Mouse (Mus musculus): Measurements from ENCODE around the gene Pdss2. TPM values are rescaled to one million over a fixed set of nuclear protein-coding genes. Genes with fewer than 3 reads are reported as not detected.
A peak's percentile ranks its signal among the peaks of the same experiment; 100 is the strongest.

The Pdss2 gene
- total RNA-seq, 1 experiment from 2014 or later = 6.2 TPM

GRCm38 (mm10) chr10:43462821-43463220 is 241.5 kb downstream of the Pdss2 start:
- no peak for ATAC-seq (replicated peaks; ENCODE audit: insufficient number of reproducible peaks, low FRiP score, low TSS enrichment, poor library complexity, severe bottlenecking)

- no peak for ATAC-seq (replicated peaks; ENCODE audit: insufficient number of reproducible peaks, low FRiP score, low TSS enrichment, poor library complexity, severe bottlenecking)
Observed at GRCm38 (mm10) chr10:43463227-43463626, 241.9 kb downstream of the Pdss2 start.

GRCm38 (mm10) chr10:43466223-43466622 is 244.9 kb downstream of the Pdss2 start:
- ATAC-seq (replicated peaks; ENCODE audit: insufficient number of reproducible peaks, low FRiP score, low TSS enrichment, poor library complexity, severe bottlenecking) = no peak

GRCm38 (mm10) chr10:43467659-43468058 is 246.4 kb downstream of the Pdss2 start:
- no peak for ATAC-seq (replicated peaks; ENCODE audit: insufficient number of reproducible peaks, low FRiP score, low TSS enrichment, poor library complexity, severe bottlenecking)

- ATAC-seq (replicated peaks; ENCODE audit: insufficient number of reproducible peaks, low FRiP score, low TSS enrichment, poor library complexity, severe bottlenecking) = no peak
Observed at GRCm38 (mm10) chr10:43468293-43468692, 247.0 kb downstream of the Pdss2 start.

- ATAC-seq (replicated peaks; ENCODE audit: insufficient number of reproducible peaks, low FRiP score, low TSS enrichment, poor library complexity, severe bottlenecking) = no peak
Observed at GRCm38 (mm10) chr10:43475376-43475775, 254.1 kb downstream of the Pdss2 start.

GRCm38 (mm10) chr10:43477459-43477858 is 256.2 kb downstream of the Pdss2 start:
- no peak for ATAC-seq (replicated peaks; ENCODE audit: insufficient number of reproducible peaks, low FRiP score, low TSS enrichment, poor library complexity, severe bottlenecking)

- 0 out of 2 replicates have a peak, but pooled peaks have one; percentile 46 for ATAC-seq (replicated peaks; ENCODE audit: insufficient number of reproducible peaks, low FRiP score, low TSS enrichment, poor library complexity, severe bottlenecking)
Observed at GRCm38 (mm10) chr10:43477865-43478681, 256.8 kb downstream of the Pdss2 start.

GRCm38 (mm10) chr10:43478751-43479435 is 257.6 kb downstream of the Pdss2 start, which contains the start of gene Bend3:
TSS of gene Bend3 (plus strand) at chr10:43478831.
- no peak for ATAC-seq (replicated peaks; ENCODE audit: insufficient number of reproducible peaks, low FRiP score, low TSS enrichment, poor library complexity, severe bottlenecking)

- ATAC-seq (replicated peaks; ENCODE audit: insufficient number of reproducible peaks, low FRiP score, low TSS enrichment, poor library complexity, severe bottlenecking) = peak; percentile 74
Observed at GRCm38 (mm10) chr10:43479436-43480157, 258.3 kb downstream of the Pdss2 start.

- ATAC-seq (replicated peaks; ENCODE audit: insufficient number of reproducible peaks, low FRiP score, low TSS enrichment, poor library complexity, severe bottlenecking) = no peak
Observed at GRCm38 (mm10) chr10:43480227-43480849, 259.1 kb downstream of the Pdss2 start.

- no peak for ATAC-seq (replicated peaks; ENCODE audit: insufficient number of reproducible peaks, low FRiP score, low TSS enrichment, poor library complexity, severe bottlenecking)
Observed at GRCm38 (mm10) chr10:43481179-43481578, 259.9 kb downstream of the Pdss2 start.

GRCm38 (mm10) chr10:43482021-43482420 is 260.7 kb downstream of the Pdss2 start:
- no peak for ATAC-seq (replicated peaks; ENCODE audit: insufficient number of reproducible peaks, low FRiP score, low TSS enrichment, poor library complexity, severe bottlenecking)

- no peak for ATAC-seq (replicated peaks; ENCODE audit: insufficient number of reproducible peaks, low FRiP score, low TSS enrichment, poor library complexity, severe bottlenecking)
Observed at GRCm38 (mm10) chr10:43483426-43483995, 262.2 kb downstream of the Pdss2 start.

GRCm38 (mm10) chr10:43485751-43486268 is 264.5 kb downstream of the Pdss2 start:
- no peak for ATAC-seq (replicated peaks; ENCODE audit: insufficient number of reproducible peaks, low FRiP score, low TSS enrichment, poor library complexity, severe bottlenecking)

- no peak for ATAC-seq (replicated peaks; ENCODE audit: insufficient number of reproducible peaks, low FRiP score, low TSS enrichment, poor library complexity, severe bottlenecking)
Observed at GRCm38 (mm10) chr10:43487441-43488010, 266.2 kb downstream of the Pdss2 start.

GRCm38 (mm10) chr10:43488258-43488657 is 267.0 kb downstream of the Pdss2 start:
- ATAC-seq (replicated peaks; ENCODE audit: insufficient number of reproducible peaks, low FRiP score, low TSS enrichment, poor library complexity, severe bottlenecking) = no peak

- ATAC-seq (replicated peaks; ENCODE audit: insufficient number of reproducible peaks, low FRiP score, low TSS enrichment, poor library complexity, severe bottlenecking) = no peak
Observed at GRCm38 (mm10) chr10:43489139-43489538, 267.9 kb downstream of the Pdss2 start.

Measured in monocyte, adult 5-6 weeks (primary cell).